ENCODE assay signal across 8 mouse cellular contexts in the genomic region with DNA sequence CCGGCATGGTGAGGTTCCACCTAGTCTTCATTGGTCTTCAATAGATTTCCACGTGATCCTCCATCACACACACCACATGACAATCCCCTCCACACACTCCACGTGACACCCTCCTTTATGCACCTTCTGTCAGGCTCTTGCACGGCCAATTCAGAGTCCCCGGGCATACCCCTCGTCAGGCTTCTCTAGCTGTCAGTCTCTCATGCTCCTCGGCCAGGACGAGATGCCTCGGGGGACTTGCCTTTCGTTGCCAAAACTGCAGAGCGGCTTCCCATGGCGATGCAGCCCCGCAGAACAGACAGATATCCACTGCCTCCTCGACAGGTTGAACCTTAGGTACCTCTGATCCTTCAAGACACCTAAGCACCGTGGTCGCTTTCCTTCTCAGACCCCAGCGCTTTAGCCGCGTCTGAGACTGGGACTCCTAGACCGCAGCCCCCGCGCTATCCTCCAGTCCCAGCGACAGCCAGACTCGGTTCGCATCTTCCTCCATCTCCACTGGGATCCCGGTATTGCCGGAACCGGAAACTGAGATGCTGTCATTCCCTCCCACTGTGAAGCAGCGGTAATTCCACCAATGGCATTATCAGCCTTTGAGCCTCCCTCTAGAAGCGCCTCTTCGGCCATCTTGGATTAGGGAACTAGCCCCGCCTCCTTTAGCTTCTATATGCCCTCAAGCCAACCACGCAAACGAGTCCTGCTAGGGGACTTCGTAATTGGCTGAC. TPM values are rescaled to one million over a fixed set of nuclear protein-coding genes. Genes with fewer than 3 reads are reported as not detected.
DNase-seq lines count a peak whose midpoint lies in the region; ATAC-seq and TF ChIP-seq lines count a peak whose summit lies in the region.

Slc25a44 (minus strand) TSS at position 535 of the 725 bp plus-strand sequence.

- 1% methylated on average over 35 of the region's 35 CpGs for WGBS in heart, embryonic 12.5 days
- 2% methylated on average over 35 of the region's 35 CpGs for WGBS in kidney, postnatal 0 days
- WGBS in liver, embryonic 11.5 days = 2% methylated on average over 35 of the region's 35 CpGs
- WGBS in stomach, embryonic 14.5 days = 1% methylated on average over 35 of the region's 35 CpGs

- H3K4me3 ChIP-seq in heart, embryonic 12.5 days = peak within 1 kb of the TSS; percentile 84
- H3K4me3 ChIP-seq in kidney, postnatal 0 days (replicated peaks; ENCODE audit: low read depth, low read length) = peak within 1 kb of the TSS; percentile 51
- H3K4me3 ChIP-seq in liver, embryonic 11.5 days (ENCODE audit: low read depth, low read length) = peak within 1 kb of the TSS; percentile 82
- H3K4me3 ChIP-seq in stomach, embryonic 14.5 days (ENCODE audit: low read depth, low read length) = peak within 1 kb of the TSS; percentile 79

- no peak within 1 kb of the TSS for H3K27ac ChIP-seq in heart, embryonic 12.5 days (ENCODE audit: poor library complexity, severe bottlenecking)
- H3K27ac ChIP-seq in kidney, postnatal 0 days = peak within 1 kb of the TSS; percentile 27; the same call in 1 of the 2 replicates
- peak within 1 kb of the TSS; percentile 26 for H3K27ac ChIP-seq in liver, embryonic 11.5 days (ENCODE audit: low read depth, low read length)
- H3K27ac ChIP-seq in stomach, embryonic 14.5 days (ENCODE audit: low read length) = no peak within 1 kb of the TSS

- no peaks in the 10 kb centered on the region for H3K27me3 ChIP-seq in heart, embryonic 12.5 days (replicated peaks)
- no peaks in the 10 kb centered on the region for H3K27me3 ChIP-seq in kidney, postnatal 0 days (ENCODE audit: insufficient read depth, low read length)
- H3K27me3 ChIP-seq in liver, embryonic 11.5 days (replicated peaks; ENCODE audit: control insufficient read depth, insufficient read depth, low read length) = no peaks in the 10 kb centered on the region
- H3K27me3 ChIP-seq in stomach, embryonic 14.5 days (ENCODE audit: control insufficient read depth, insufficient read depth, low read length) = no peaks in the 10 kb centered on the region

- no peak for TF ChIP-seq CTCF in kidney, postnatal 0 days (IDR thresholded peaks at IDR 0.05; ENCODE audit: low read depth)

- peak; percentile 97 for DNase-seq in CD4-positive helper T cell, adult 2 months (ENCODE audit: low read depth, low spot score)
- peak; percentile 97 for DNase-seq in brain, embryonic 18.5 days (ENCODE audit: low read depth, low spot score)
- DNase-seq in kidney, postnatal 0 days (ENCODE audit: low spot score) = peak; percentile 100
- peak; percentile 78 for DNase-seq in liver, embryonic 11.5 days (ENCODE audit: low spot score)
- DNase-seq in naive thymus-derived CD4-positive, alpha-beta T cell, adult 2 months (ENCODE audit: low read depth) = peak; percentile 97

- peak within 1 kb of the TSS; percentile 76 for H3K9ac ChIP-seq in heart, embryonic 12.5 days
- H3K9ac ChIP-seq in kidney, postnatal 0 days (ENCODE audit: low read depth, low read length) = peak within 1 kb of the TSS; percentile 47
- H3K9ac ChIP-seq in liver, embryonic 11.5 days (ENCODE audit: low read depth, low read length) = peak within 1 kb of the TSS; percentile 76
- H3K9ac ChIP-seq in stomach, embryonic 14.5 days (replicated peaks; ENCODE audit: low read depth, low read length) = peak within 1 kb of the TSS; percentile 52

- peak; percentile 87 for ATAC-seq in erythroid progenitor cell, adult 5-6 weeks (replicated peaks; ENCODE audit: low FRiP score, poor library complexity, severe bottlenecking)
- peak; percentile 98 for ATAC-seq in heart, embryonic 12.5 days (ENCODE audit: insufficient number of reproducible peaks, low FRiP score)
- ATAC-seq in kidney, postnatal 0 days (replicated peaks; ENCODE audit: low FRiP score, low read depth) = peak; percentile 96
- ATAC-seq in liver, embryonic 11.5 days (replicated peaks; ENCODE audit: low FRiP score) = peak; percentile 95
- peak; percentile 98 for ATAC-seq in stomach, embryonic 14.5 days (ENCODE audit: insufficient number of reproducible peaks, insufficient read depth, low FRiP score, low read depth)

- peak within 1 kb of the TSS; percentile 94 for H3K4me2 ChIP-seq in heart, embryonic 12.5 days
- peak within 1 kb of the TSS; percentile 65 for H3K4me2 ChIP-seq in kidney, postnatal 0 days (ENCODE audit: low read length)
- peak within 1 kb of the TSS; percentile 91 for H3K4me2 ChIP-seq in liver, embryonic 11.5 days
- H3K4me2 ChIP-seq in stomach, embryonic 14.5 days (replicated peaks; ENCODE audit: low read depth, low read length) = peak within 1 kb of the TSS; percentile 96

- H3K4me1 ChIP-seq in heart, embryonic 12.5 days (replicated peaks) = peaks cover 22% of the 10 kb centered on the region
- peaks cover 10% of the 10 kb centered on the region for H3K4me1 ChIP-seq in kidney, postnatal 0 days (replicated peaks; ENCODE audit: insufficient read depth, low read length)
- peaks cover 24% of the 10 kb centered on the region for H3K4me1 ChIP-seq in liver, embryonic 11.5 days (replicated peaks; ENCODE audit: control insufficient read depth, insufficient read depth, low read length)
- H3K4me1 ChIP-seq in stomach, embryonic 14.5 days (ENCODE audit: control insufficient read depth, insufficient read depth, low read length) = peaks cover 17% of the 10 kb centered on the region

- H3K9me3 ChIP-seq in heart, embryonic 12.5 days (replicated peaks) = no peaks in the 10 kb centered on the region
- H3K9me3 ChIP-seq in kidney, postnatal 0 days (replicated peaks; ENCODE audit: low read length) = no peaks in the 10 kb centered on the region
- H3K9me3 ChIP-seq in liver, embryonic 11.5 days (ENCODE audit: control insufficient read depth, low read length) = no peaks in the 10 kb centered on the region
- H3K9me3 ChIP-seq in stomach, embryonic 14.5 days (ENCODE audit: control insufficient read depth, low read depth, low read length) = no peaks in the 10 kb centered on the region

- H3K36me3 ChIP-seq in heart, embryonic 12.5 days = peaks cover 19% of the 10 kb centered on the region
- peaks cover 19% of the 10 kb centered on the region; the same call in 1 of the 2 replicates for H3K36me3 ChIP-seq in kidney, postnatal 0 days (ENCODE audit: insufficient read depth, low read length)
- H3K36me3 ChIP-seq in liver, embryonic 11.5 days (ENCODE audit: control insufficient read depth, insufficient read depth, low read length) = peaks cover 13% of the 10 kb centered on the region; the same call in 1 of the 2 replicates
- peaks cover 8% of the 10 kb centered on the region; the same call in 1 of the 2 replicates for H3K36me3 ChIP-seq in stomach, embryonic 14.5 days (ENCODE audit: control insufficient read depth, insufficient read depth, low read length)

RNA-seq across cellular contexts. Expression of gene Slc25a44, which starts in this region (rescaled TPM):
- total RNA-seq in erythroid progenitor cell, adult 5-6 weeks (2015; ENCODE audit: low replicate concordance) = 34.0 and 35.3 TPM in 2 replicates
- 34.8 and 40.5 TPM in 2 replicates for total RNA-seq in erythroid progenitor cell, adult 5-6 weeks (2017; ENCODE audit: low replicate concordance)
- polyA plus RNA-seq in heart, embryonic 12.5 days (2016; fragmentation: Nextera tagmentation; extraction: Ambion mirVana) = 14.1 and 14.3 TPM in 2 replicates
- 17.1 and 17.7 TPM in 2 replicates for polyA plus RNA-seq in kidney, postnatal 0 days (2015; fragmentation: Nextera tagmentation; extraction: Ambion mirVana)
- 20.6 and 20.7 TPM in 2 replicates for polyA plus RNA-seq in liver, embryonic 11.5 days (2014; fragmentation: Nextera tagmentation; extraction: Ambion mirVana)
- 18.2 and 18.4 TPM in 2 replicates for polyA plus RNA-seq in stomach, embryonic 14.5 days (2014; fragmentation: Nextera tagmentation; extraction: Ambion mirVana)

Comparison
In these comparisons a context has a peak if more than half of its experiments do, and no peak if none do; other contexts are left out.
1. H3K27ac ChIP-seq: peak in kidney, postnatal 0 days (single experiment) and liver, embryonic 11.5 days (single experiment); none in heart, embryonic 12.5 days (single experiment) and stomach, embryonic 14.5 days (single experiment).
2. Peak in every context shown above with its lines, with median percentiles within 50 percentile points of each other: DNase-seq, ATAC-seq, H3K4me2 ChIP-seq, H3K4me3 ChIP-seq and H3K9ac ChIP-seq.